Mouse (Mus musculus): ENCODE measurements around the gene Lalba.

- TF ChIP-seq CTCF (conservative IDR thresholded peaks at IDR 0.05; ENCODE audit: insufficient read depth, insufficient read length, low read depth, low read length) (no peak), POLR2A (IDR thresholded peaks at IDR 0.05; ENCODE audit: low read depth, low read length) (no peak)
Observed at GRCm38 (mm10) chr15:98444561-98444960, 38.0 kb downstream of the Lalba start.

Data from kidney, adult 2 months (tissue).